Mouse (Mus musculus) intestine, postnatal 0 days (tissue): ENCODE measurements around the gene Ndufb6. TPM values are rescaled to one million over a fixed set of nuclear protein-coding genes. Genes with fewer than 3 reads are reported as not detected.
"Not testable (repeated sequence)": the region's sequence is repeated elsewhere in the genome, so short reads cannot be mapped to it uniquely, and the experiment has no call there.

Source experiments
- ATAC-seq: fragments of 200-750 bp; cut with Nextera tagmentation; 2 replicates; pipeline ENCODE4 v1.8.0; 2017; ENCODE audit warnings: mild to moderate bottlenecking, moderate TSS enrichment, moderate library complexity
- H3K27ac ChIP-seq: fragments of 300-500 bp; sonication (generic); 2 replicates; pipeline ENCODE4 v1.5.1; 2014; ENCODE audit warnings: mild to moderate bottlenecking, low read depth, low read length, moderate library complexity
- H3K27me3 ChIP-seq: fragments of 300-500 bp; sonication (generic); replicated peaks from 2 replicates; pipeline ENCODE4 v1.6.1; 2014; ENCODE audit warnings: low read length, mixed read lengths; ENCODE audit not compliant: control insufficient read depth, insufficient read depth
- H3K36me3 ChIP-seq: fragments of 300-500 bp; sonication (generic); 2 replicates; pipeline ENCODE4 v1.6.1; 2014; ENCODE audit warnings: mild to moderate bottlenecking, moderate library complexity; ENCODE audit not compliant: control insufficient read depth, insufficient read depth
- H3K4me1 ChIP-seq: fragments of 300-500 bp; sonication (generic); replicated peaks from 2 replicates; pipeline ENCODE4 v1.6.1; 2014; ENCODE audit warnings: antibody characterized with exemption, low read length, mixed read lengths; ENCODE audit not compliant: control insufficient read depth, insufficient read depth
- H3K4me2 ChIP-seq: fragments of 300-500 bp; sonication (generic); replicated peaks from 2 replicates; pipeline ENCODE4 v1.6.1; 2014; ENCODE audit warnings: low read depth, mild to moderate bottlenecking, moderate library complexity
- H3K4me3 ChIP-seq: fragments of 300-500 bp; sonication (generic); 2 replicates; pipeline ENCODE4 v1.5.1; 2014; ENCODE audit warnings: low read depth, low read length
- H3K9ac ChIP-seq: fragments of 300-500 bp; sonication (generic); 2 replicates; pipeline ENCODE4 v1.6.1; 2014; ENCODE audit warnings: mild to moderate bottlenecking, low read depth, low read length
- H3K9me3 ChIP-seq: fragments of 300-500 bp; sonication (generic); 2 replicates; pipeline ENCODE4 v1.6.1; 2016; ENCODE audit warnings: mixed run types; ENCODE audit not compliant: control insufficient read depth
- CTCF ChIP-seq: sonication (generic); IDR thresholded peaks from 2 replicates; pipeline ENCODE4 v1.5.1; 2016; ENCODE audit warnings: low read depth, mild to moderate bottlenecking, control low read depth, antibody characterized with exemption, moderate library complexity
- WGBS: fragments of 180-500 bp; shearing (Covaris S2); extraction: QIAGEN DNeasy Blood & Tissue Kit; methylation state at CpG from one replicate; pipeline ENCODE4 v1.1.7; 2014; 5-methylcytosine and 5-hydroxymethylcytosine counted together
- polyA plus RNA-seq: library from polyadenylated mRNA; unstranded; fragments of >200 nt; fragmentation: Nextera tagmentation; extraction: Ambion mirVana; gene quantifications from 2 replicates; pipeline ENCODE4 v1.2.1, GENCODE M21; 2015

Ndufb6 gene
- polyA plus RNA-seq, 1 experiment from 2014 or later, result 403 TPM

- H3K4me3 ChIP-seq, result no peak overlapping the region
- H3K36me3 ChIP-seq, result no peaks in the 10 kb centered on the region
- no peak overlapping the region for H3K27ac ChIP-seq
- no peak overlapping the region for H3K4me2 ChIP-seq
- no peaks in the 10 kb centered on the region for H3K4me1 ChIP-seq
- no peak overlapping the region for H3K9ac ChIP-seq
- no peak for TF ChIP-seq CTCF
- 54% methylated on average over 11 of the region's 11 CpGs for WGBS
- no peaks in the 10 kb centered on the region for H3K27me3 ChIP-seq
- no peaks in the 10 kb centered on the region for H3K9me3 ChIP-seq
- ATAC-seq, result no peak
Measured at GRCm38 (mm10) chr4:40310796-40311383, 31.7 kb upstream of the Ndufb6 start.

- no peak for ATAC-seq
Measured at GRCm38 (mm10) chr4:40309682-40310081, 30.5 kb upstream of the Ndufb6 start.

GRCm38 (mm10) chr4:40302445-40303125 lies 23.4 kb upstream of the Ndufb6 start:
- Histone ChIP-seq H3K9me3 (no peaks in the 10 kb centered on the region), H3K9ac (no peak overlapping the region), H3K4me2 (no peak overlapping the region), H3K27ac (no peak overlapping the region), H3K36me3 (no peaks in the 10 kb centered on the region), H3K4me3 (no peak overlapping the region), H3K4me1 (no peaks in the 10 kb centered on the region), H3K27me3 (0 out of 2 replicates have a peak, but pooled peaks cover 4% of the 10 kb centered on the region)
- no peak for ATAC-seq
- WGBS, result 84% methylated on average over 10 of the region's 10 CpGs
- no peak for TF ChIP-seq CTCF

More at GRCm38 (mm10) chr4:40309682-40310081, 30.5 kb upstream of the Ndufb6 start:
- no peaks in the 10 kb centered on the region for H3K36me3 ChIP-seq
- no peak overlapping the region for H3K27ac ChIP-seq
- no peak overlapping the region for H3K4me3 ChIP-seq
- no peak for TF ChIP-seq CTCF
- no peaks in the 10 kb centered on the region for H3K4me1 ChIP-seq
- no peaks in the 10 kb centered on the region for H3K9me3 ChIP-seq
- no peaks in the 10 kb centered on the region for H3K27me3 ChIP-seq
- H3K4me2 ChIP-seq, result no peak overlapping the region
- H3K9ac ChIP-seq, result no peak overlapping the region

GRCm38 (mm10) chr4:40301076-40301789 lies 22.0 kb upstream of the Ndufb6 start:
- Histone ChIP-seq H3K9ac (no peak overlapping the region), H3K4me2 (peak overlapping the region; percentile 33), H3K4me3 (no peak overlapping the region), H3K4me1 (no peaks in the 10 kb centered on the region), H3K9me3 (no peaks in the 10 kb centered on the region), H3K27me3 (0 out of 2 replicates have a peak, but pooled peaks cover 4% of the 10 kb centered on the region), H3K36me3 (no peaks in the 10 kb centered on the region), H3K27ac (no peak overlapping the region)
- WGBS, result 11% methylated on average over 16 of the region's 16 CpGs
- no peak for ATAC-seq
- TF ChIP-seq CTCF, result peak; percentile 91

GRCm38 (mm10) chr4:40299169-40299568 lies 19.9 kb upstream of the Ndufb6 start:
- H3K4me1 ChIP-seq, result no peaks in the 10 kb centered on the region
- H3K27ac ChIP-seq, result no peak overlapping the region
- 0 out of 2 replicates have a peak, but pooled peaks cover 4% of the 10 kb centered on the region for H3K27me3 ChIP-seq
- no peak overlapping the region for H3K4me3 ChIP-seq
- no peak for TF ChIP-seq CTCF
- H3K4me2 ChIP-seq, result no peak overlapping the region
- ATAC-seq, result no peak
- no peaks in the 10 kb centered on the region for H3K36me3 ChIP-seq
- H3K9me3 ChIP-seq, result 0 out of 2 replicates have a peak, but pooled peaks cover 2% of the 10 kb centered on the region
- no peak overlapping the region for H3K9ac ChIP-seq
- 63% methylated on average over 5 of the region's 5 CpGs for WGBS

GRCm38 (mm10) chr4:40291511-40291910 lies 12.3 kb upstream of the Ndufb6 start:
- H3K4me1 ChIP-seq, H3K4me3 ChIP-seq, H3K27ac ChIP-seq, H3K4me2 ChIP-seq, H3K27me3 ChIP-seq, H3K36me3 ChIP-seq, H3K9ac ChIP-seq, H3K9me3 ChIP-seq, ATAC-seq: not testable (repeated sequence)
- 91% methylated on average over 11 of the region's 11 CpGs for WGBS
